Mouse (Mus musculus) C2C12 (cell line): ENCODE measurements around the gene Pdcd1lg2. TPM values are rescaled to one million over a fixed set of nuclear protein-coding genes. Genes with fewer than 3 reads are reported as not detected.

ENCODE experiments used
- H3K27me3 ChIP-seq: one replicate; pipeline ENCODE4 v1.6.1; 2011; ENCODE audit not compliant: control insufficient read depth, insufficient read depth, insufficient read length
- H3K36me3 ChIP-seq: one replicate; pipeline ENCODE4 v1.6.1; 2011; ENCODE audit not compliant: control insufficient read depth, insufficient read depth
- H3K4me3 ChIP-seq: one replicate; pipeline ENCODE4 v1.5.1; 2011; ENCODE audit warnings: mild to moderate bottlenecking, control low read depth; ENCODE audit not compliant: poor library complexity, insufficient read depth, severe bottlenecking
- H3K79me2 ChIP-seq: one replicate; pipeline ENCODE4 v1.6.1; 2011; ENCODE audit not compliant: control insufficient read depth, insufficient read depth
- H3K79me3 ChIP-seq: one replicate; pipeline ENCODE4 v1.6.1; 2011; ENCODE audit warnings: low read depth, control low read depth
- H3ac ChIP-seq: one replicate; pipeline ENCODE3; 2011; ENCODE audit warnings: low read depth; ENCODE audit not compliant: control insufficient read depth, insufficient read length
- CEBPB ChIP-seq: IDR thresholded peaks from one replicate; pipeline ENCODE4 v1.6.1; 2011; ENCODE audit warnings: low read depth, mild to moderate bottlenecking, control low read depth, moderate library complexity
- CTCF ChIP-seq: IDR thresholded peaks from one replicate; pipeline ENCODE4 v1.5.1; 2011; ENCODE audit not compliant: control insufficient read depth, insufficient read depth, insufficient read length
- FOSL1 ChIP-seq: IDR thresholded peaks from one replicate; pipeline ENCODE4 v1.8.0; 2011; ENCODE audit warnings: mild to moderate bottlenecking, low read length; ENCODE audit not compliant: poor library complexity, insufficient read depth, severe bottlenecking
- MAX ChIP-seq: IDR thresholded peaks from one replicate; pipeline ENCODE4 v1.6.1; 2011; ENCODE audit warnings: mild to moderate bottlenecking, control low read depth
- MYOD1 ChIP-seq: IDR thresholded peaks from one replicate; pipeline ENCODE4 v1.6.1; 2011; ENCODE audit warnings: low read depth; ENCODE audit not compliant: control insufficient read depth, insufficient read length
- MYOG ChIP-seq: IDR thresholded peaks from one replicate; pipeline ENCODE4 v1.6.1; 2011; ENCODE audit not compliant: control insufficient read depth, insufficient read length; ENCODE audit errors: extremely low read depth
- USF1 ChIP-seq: IDR thresholded peaks from one replicate; pipeline ENCODE4 v1.6.1; 2011; ENCODE audit warnings: low read depth, mild to moderate bottlenecking, control low read depth, moderate library complexity
- polyA plus RNA-seq: library from polyadenylated mRNA; unstranded; fragments of >200 nt; fragmentation: generic; extraction: Trizol; gene quantifications from one replicate; pipeline ENCODE4 v1.2.1, GENCODE M21; 2012; ENCODE audit warnings: missing spikeins

Pdcd1lg2 gene
- polyA plus RNA-seq, 1 experiment = not detected

DNA sequence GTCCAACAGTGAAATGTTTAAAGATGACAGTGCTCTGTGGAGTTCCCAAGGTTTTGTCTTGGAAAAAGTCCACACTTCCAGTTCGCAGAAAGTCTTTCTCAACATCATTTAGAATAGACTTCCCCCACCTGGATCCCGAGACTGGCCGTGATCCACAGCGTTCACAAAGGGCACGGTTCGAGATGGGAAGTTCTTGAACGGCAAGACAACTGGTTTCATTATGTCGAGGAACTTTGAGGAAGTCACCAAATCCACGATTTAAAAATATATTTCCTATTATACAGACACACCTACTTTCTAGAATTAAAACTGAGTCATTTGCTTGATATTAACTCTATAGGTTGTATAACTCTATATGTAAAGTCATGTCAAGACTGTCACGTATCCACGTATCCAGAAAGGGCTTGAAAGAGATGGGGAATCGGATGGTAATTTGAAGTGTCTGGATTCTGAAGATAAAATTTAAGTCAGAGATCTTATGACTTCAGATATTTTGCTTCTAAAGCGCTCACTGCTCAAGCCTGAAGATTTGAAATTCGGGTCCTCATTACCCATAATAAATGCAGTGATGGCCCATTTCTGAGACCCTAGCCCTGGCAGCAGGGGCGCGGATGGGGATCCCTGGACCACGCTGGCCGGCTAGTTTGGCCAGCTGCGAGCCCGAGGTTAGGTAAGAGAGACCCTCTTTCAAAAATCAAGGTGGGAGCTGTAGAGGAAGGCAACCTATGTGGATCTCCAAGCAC lies 44.3 kb upstream of the Pdcd1lg2 start:
- no peaks in the 10 kb centered on the region for H3K79me3 ChIP-seq
- no peaks in the 10 kb centered on the region for H3K36me3 ChIP-seq
- no peak overlapping the region for H3ac ChIP-seq
- no peak for TF ChIP-seq USF1
- no peak for TF ChIP-seq MYOD1
- TF ChIP-seq MAX = no peak
- TF ChIP-seq CEBPB = no peak
- no peak for TF ChIP-seq MYOG
- TF ChIP-seq CTCF = no peak
- TF ChIP-seq FOSL1 = no peak
- no peaks in the 10 kb centered on the region for H3K27me3 ChIP-seq
- peak overlapping the region; percentile 38 for H3K4me3 ChIP-seq
- no peaks in the 10 kb centered on the region for H3K79me2 ChIP-seq

DNA sequence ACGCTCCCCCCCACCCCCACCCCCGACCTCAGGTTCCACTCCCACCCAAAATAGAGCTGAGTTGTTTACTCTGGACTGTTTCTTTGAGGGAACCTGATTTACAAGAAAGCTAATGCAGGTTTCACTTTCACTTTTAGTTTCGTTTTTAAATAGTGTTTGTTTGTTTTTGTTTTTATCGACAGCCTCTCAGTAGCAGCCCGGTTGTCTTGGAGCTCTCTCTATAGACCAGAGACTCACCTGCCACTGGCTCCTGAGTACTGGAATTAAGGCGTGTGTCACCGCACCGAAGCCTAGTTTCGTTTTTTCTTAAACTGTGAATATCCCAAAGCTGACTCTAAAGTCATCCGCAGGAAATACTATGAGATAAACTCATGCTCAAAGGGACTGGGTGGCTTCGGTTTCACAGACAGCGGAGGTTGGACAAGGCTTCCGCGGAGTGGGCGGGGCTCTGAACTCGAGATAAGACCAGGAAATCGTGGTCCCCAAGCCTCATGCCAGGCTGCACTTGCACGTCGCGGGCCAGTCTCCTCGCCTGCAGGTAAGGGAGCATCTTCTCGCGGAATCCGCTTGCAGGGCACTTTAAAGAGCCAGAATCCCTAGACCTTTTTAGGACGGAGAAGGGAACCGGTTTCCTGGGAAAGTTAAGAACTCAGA lies 43.6 kb upstream of the Pdcd1lg2 start, which contains the start of the genes Plgrkt and Cd274:
Gene Plgrkt (minus strand): TSS at position 422 of the 654 bp plus-strand sequence.
Gene Cd274 (plus strand): TSS at position 487 of the 654 bp plus-strand sequence.
- Histone ChIP-seq H3K27me3 (no peaks in the 10 kb centered on the region), H3K4me3 (peak within 1 kb of the TSS; percentile 38), H3ac (no peak within 1 kb of the TSS), H3K79me2 (no peaks in the 10 kb centered on the region), H3K79me3 (no peaks in the 10 kb centered on the region), H3K36me3 (no peaks in the 10 kb centered on the region)
- TF ChIP-seq CEBPB (no peak), MAX (no peak)

GRCm38 (mm10) chr19:29368041-29368440 lies 42.7 kb upstream of the Pdcd1lg2 start:
- H3K79me3 ChIP-seq = no peaks in the 10 kb centered on the region
- H3K27me3 ChIP-seq = no peaks in the 10 kb centered on the region
- no peak overlapping the region for H3K4me3 ChIP-seq
- no peaks in the 10 kb centered on the region for H3K36me3 ChIP-seq
- no peak overlapping the region for H3ac ChIP-seq
- TF ChIP-seq USF1 = no peak
- no peak for TF ChIP-seq FOSL1
- no peak for TF ChIP-seq CEBPB
- H3K79me2 ChIP-seq = no peaks in the 10 kb centered on the region

DNA sequence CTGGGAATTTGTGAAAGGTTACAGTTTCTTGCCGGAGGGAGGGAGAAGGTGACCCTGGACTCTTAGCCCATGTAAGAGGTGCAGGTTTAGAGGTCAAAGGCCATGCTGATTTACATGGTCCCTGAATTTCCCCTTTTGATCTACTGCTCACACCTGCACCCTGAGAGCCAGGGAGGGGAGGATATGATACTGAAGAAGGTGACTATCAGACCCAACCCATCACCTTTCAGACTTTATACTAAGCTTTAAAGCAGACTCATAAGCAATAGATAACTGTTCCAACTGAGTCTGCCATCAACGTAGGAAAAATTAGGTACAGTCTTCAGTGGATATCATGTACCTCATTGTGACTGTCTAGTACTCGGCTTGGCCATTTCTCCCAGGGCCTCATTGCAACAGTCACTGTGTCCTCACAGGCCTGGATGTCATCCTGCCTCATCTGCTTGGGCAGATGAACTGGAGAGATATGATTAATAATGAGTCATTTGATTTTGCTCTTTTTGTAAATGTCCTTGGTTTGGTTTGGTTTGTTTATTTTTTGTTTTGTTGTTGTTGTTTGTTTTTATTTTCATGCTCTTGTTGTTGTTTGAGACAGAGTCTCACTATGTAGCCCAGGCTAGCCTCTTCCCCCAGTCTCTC lies 41.9 kb upstream of the Pdcd1lg2 start:
- H3K27me3 ChIP-seq = no peaks in the 10 kb centered on the region

DNA sequence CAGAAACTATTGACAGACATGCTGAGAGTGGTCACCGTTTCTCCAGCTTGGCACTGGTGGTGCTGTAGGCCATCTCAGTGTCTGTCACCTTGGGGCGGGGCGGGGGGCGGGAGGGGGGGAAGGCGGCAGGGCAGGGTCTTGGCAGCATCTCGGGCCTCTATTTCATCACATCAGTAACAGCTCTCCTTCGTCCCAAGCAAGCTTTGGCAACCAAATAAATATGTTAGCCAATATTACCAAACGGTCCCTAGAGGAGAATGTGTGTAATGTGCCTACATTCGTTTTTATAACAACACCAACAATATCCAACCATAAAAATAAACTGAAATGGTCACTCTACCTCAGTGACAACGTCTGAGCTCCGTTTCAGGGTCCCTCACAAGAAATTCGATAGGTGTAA lies 40.6 kb upstream of the Pdcd1lg2 start:
- no peak for TF ChIP-seq MAX
- no peak for TF ChIP-seq USF1
- no peak for TF ChIP-seq CEBPB
- no peak for TF ChIP-seq CTCF
- no peak for TF ChIP-seq FOSL1
- no peak for TF ChIP-seq MYOD1
- TF ChIP-seq MYOG = no peak
- Histone ChIP-seq H3K79me2 (no peaks in the 10 kb centered on the region), H3K27me3 (no peaks in the 10 kb centered on the region), H3K4me3 (no peak overlapping the region), H3ac (no peak overlapping the region), H3K36me3 (no peaks in the 10 kb centered on the region), H3K79me3 (no peaks in the 10 kb centered on the region)

More for the DNA sequence above, 41.9 kb upstream of the Pdcd1lg2 start:
- Histone ChIP-seq H3K79me2 (no peaks in the 10 kb centered on the region), H3ac (no peak overlapping the region), H3K4me3 (no peak overlapping the region), H3K79me3 (no peaks in the 10 kb centered on the region), H3K36me3 (no peaks in the 10 kb centered on the region)
- TF ChIP-seq MYOD1 (no peak), MYOG (no peak), CTCF (no peak), MAX (no peak), USF1 (no peak), FOSL1 (no peak), CEBPB (no peak)
